Mouse (Mus musculus) testis, adult 2 months (tissue): ENCODE measurements around the gene Add3. TPM values are rescaled to one million over a fixed set of nuclear protein-coding genes. Genes with fewer than 3 reads are reported as not detected.

Experiments used
- H3K27ac ChIP-seq: fragments of 200-500 bp; 2 replicates; pipeline ENCODE4 v1.5.1; 2012; ENCODE audit warnings: low read depth, low read length; ENCODE audit not compliant: control insufficient read depth, insufficient read depth
- H3K27me3 ChIP-seq: fragments of 200-500 bp; 2 replicates; pipeline ENCODE4 v1.6.1; 2012; ENCODE audit warnings: mild to moderate bottlenecking, low read length, moderate library complexity; ENCODE audit not compliant: control insufficient read depth, insufficient read depth
- H3K36me3 ChIP-seq: fragments of 200-500 bp; 2 replicates; pipeline ENCODE4 v1.6.1; 2012; ENCODE audit warnings: mild to moderate bottlenecking, low read length; ENCODE audit not compliant: control insufficient read depth, insufficient read depth
- H3K4me1 ChIP-seq: fragments of 200-500 bp; 2 replicates; pipeline ENCODE4 v1.6.1; 2012; ENCODE audit warnings: low read length; ENCODE audit not compliant: control insufficient read depth, insufficient read depth
- H3K4me3 ChIP-seq: fragments of 200-500 bp; 2 replicates; pipeline ENCODE4 v1.5.1; 2012; ENCODE audit warnings: low read depth, mild to moderate bottlenecking, low read length, moderate library complexity, mixed read lengths; ENCODE audit not compliant: control insufficient read depth
- CTCF ChIP-seq: fragments of 200-500 bp; IDR thresholded peaks from 2 replicates; pipeline ENCODE4 v1.5.1; 2012; ENCODE audit warnings: low read depth, mild to moderate bottlenecking, inconsistent platforms, low read length, moderate library complexity; ENCODE audit not compliant: control insufficient read depth, insufficient read depth, insufficient replicate concordance
- POLR2A ChIP-seq: fragments of 200-500 bp; IDR thresholded peaks from 2 replicates; pipeline ENCODE4 v1.6.1; 2012; ENCODE audit warnings: low read depth, mild to moderate bottlenecking, inconsistent platforms, low read length, moderate library complexity; ENCODE audit not compliant: control insufficient read depth
- polyA plus RNA-seq: library from polyadenylated mRNA; depleted of rRNA; stranded (reverse); fragments of >200 nt; gene quantifications from 2 replicates; pipeline ENCODE4 v1.2.3, GENCODE M21; 2012

Gene Add3
- polyA plus RNA-seq, 1 experiment, result 29.0 TPM

GRCm38 (mm10) chr19:53176518-53176917 is 36.3 kb downstream of the Add3 start:
- no peak overlapping the region for H3K27ac ChIP-seq
- no peaks in the 10 kb centered on the region; the same call in 1 of the 2 replicates for H3K4me1 ChIP-seq
- H3K36me3 ChIP-seq, result no peaks in the 10 kb centered on the region; the same call in 1 of the 2 replicates
- no peaks in the 10 kb centered on the region for H3K27me3 ChIP-seq
- TF ChIP-seq POLR2A, result no peak
- no peak for TF ChIP-seq CTCF
- H3K4me3 ChIP-seq, result no peak overlapping the region

GRCm38 (mm10) chr19:53178611-53179528 is 38.6 kb downstream of the Add3 start:
- H3K27me3 ChIP-seq, result no peaks in the 10 kb centered on the region
- no peak overlapping the region for H3K27ac ChIP-seq
- TF ChIP-seq CTCF, result no peak
- H3K4me1 ChIP-seq, result no peaks in the 10 kb centered on the region; the same call in 1 of the 2 replicates
- no peaks in the 10 kb centered on the region; the same call in 1 of the 2 replicates for H3K36me3 ChIP-seq
- H3K4me3 ChIP-seq, result no peak overlapping the region

DNA sequence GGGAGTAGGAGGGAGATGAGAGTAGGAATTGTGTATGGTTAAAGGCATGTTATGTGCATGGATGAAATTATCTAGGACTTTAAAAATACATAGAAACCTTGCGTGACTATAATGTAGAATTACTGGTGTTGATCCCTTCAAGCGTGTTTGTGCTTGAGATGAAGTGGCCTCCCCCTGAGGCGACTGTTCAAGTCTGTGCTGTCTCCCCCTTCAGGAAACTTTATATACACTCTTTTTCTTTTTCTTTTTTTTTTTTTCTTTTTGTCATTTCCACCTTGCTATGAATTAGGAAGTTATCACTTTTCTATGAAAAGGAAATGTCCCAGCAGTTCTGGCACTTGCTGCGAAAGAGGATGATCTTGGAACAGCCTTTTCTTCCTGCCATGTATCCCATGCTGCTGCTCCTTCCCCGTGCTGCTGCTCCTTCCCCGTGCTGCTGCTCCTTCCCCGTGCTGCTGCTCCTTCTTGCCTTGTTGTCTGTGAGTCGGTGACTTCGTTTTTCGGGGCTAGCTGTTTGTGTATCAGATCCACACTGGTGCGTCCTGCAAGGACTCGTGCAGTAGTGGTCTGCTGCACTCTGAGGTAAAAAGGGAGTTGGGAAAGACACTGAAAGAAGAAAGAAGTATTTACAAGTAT is 40.0 kb downstream of the Add3 start:
- Histone ChIP-seq H3K4me3 (no peak overlapping the region), H3K27me3 (no peaks in the 10 kb centered on the region), H3K4me1 (no peaks in the 10 kb centered on the region; the same call in 1 of the 2 replicates), H3K36me3 (no peaks in the 10 kb centered on the region; the same call in 1 of the 2 replicates), H3K27ac (no peak overlapping the region; the same call in 1 of the 2 replicates)
- TF ChIP-seq POLR2A, result no peak
- no peak for TF ChIP-seq CTCF

- TF ChIP-seq CTCF, result no peak
- TF ChIP-seq POLR2A, result no peak
- Histone ChIP-seq H3K4me3 (no peak overlapping the region), H3K4me1 (peaks cover 2% of the 10 kb centered on the region), H3K27ac (no peak overlapping the region; the same call in 1 of the 2 replicates), H3K36me3 (no peaks in the 10 kb centered on the region; the same call in 1 of the 2 replicates), H3K27me3 (no peaks in the 10 kb centered on the region)
Observed at GRCm38 (mm10) chr19:53181003-53181861, 41.0 kb downstream of the Add3 start.

DNA sequence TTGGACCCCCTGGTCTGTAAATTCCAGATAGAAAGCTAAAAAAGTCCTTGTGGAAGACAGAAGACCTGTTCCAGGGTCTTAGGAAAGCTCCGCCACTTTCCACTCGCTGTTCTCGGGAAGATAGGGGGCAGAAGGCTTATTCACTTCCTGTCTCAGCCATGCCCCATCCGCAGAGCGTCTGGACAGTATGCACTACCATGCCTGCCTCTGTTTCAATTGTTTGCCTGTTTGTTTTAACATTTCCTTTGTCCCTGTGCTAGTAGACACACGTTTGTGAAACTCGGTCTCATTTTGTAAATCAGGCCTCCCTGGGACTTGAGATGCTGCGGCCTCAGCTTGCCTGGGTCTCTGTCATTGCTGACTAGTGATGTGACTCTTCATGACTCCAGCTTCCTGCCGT is 43.4 kb downstream of the Add3 start:
- TF ChIP-seq CTCF, result no peak
- Histone ChIP-seq H3K4me1 (peaks cover 2% of the 10 kb centered on the region), H3K27ac (no peak overlapping the region)

DNA sequence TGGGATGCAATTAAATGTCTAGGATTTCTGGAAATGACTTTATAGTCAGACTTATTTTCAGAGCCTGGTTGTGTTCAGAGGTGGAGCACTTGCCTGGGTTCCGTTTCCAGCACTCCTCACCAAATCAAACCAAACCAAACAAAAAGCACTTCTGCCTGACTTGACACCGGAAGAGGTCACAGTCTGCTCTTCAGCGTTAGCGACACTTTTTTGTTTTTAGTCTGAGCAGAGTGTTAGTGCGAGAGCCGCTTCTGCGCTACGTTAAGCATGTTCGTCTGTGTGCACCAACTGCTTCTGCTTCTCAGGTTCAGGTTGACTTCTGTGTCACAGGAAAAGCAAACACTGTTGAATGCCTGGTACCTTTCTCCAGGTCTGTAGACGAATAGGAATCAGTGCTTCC is 44.0 kb downstream of the Add3 start:
- Histone ChIP-seq H3K4me3 (no peak overlapping the region), H3K27me3 (no peaks in the 10 kb centered on the region), H3K4me1 (peaks cover 2% of the 10 kb centered on the region), H3K27ac (peak overlapping the region; percentile 32), H3K36me3 (no peaks in the 10 kb centered on the region)
- TF ChIP-seq POLR2A, result no peak
- TF ChIP-seq CTCF, result no peak

More for the DNA sequence above, 43.4 kb downstream of the Add3 start:
- Histone ChIP-seq H3K27me3 (no peaks in the 10 kb centered on the region), H3K36me3 (no peaks in the 10 kb centered on the region; the same call in 1 of the 2 replicates), H3K4me3 (no peak overlapping the region)
